Mouse (Mus musculus): ENCODE data around the gene Prss41. TPM values are rescaled to one million over a fixed set of nuclear protein-coding genes. Genes with fewer than 3 reads are reported as not detected.
A peak's percentile ranks its signal among the peaks of the same experiment; 100 is the strongest.

Gene Prss41
- polyA plus RNA-seq, 1 experiment from 2014 or later, result 2.9 TPM

GRCm38 (mm10) chr17:23836006-23836575 lies 7.9 kb downstream of the Prss41 start, which contains the start of gene Prss33:
Gene Prss33 (minus strand): TSS chr17:23836056.
- 70% methylated on average over 8 of the region's 8 CpGs for WGBS
- H3K4me3 ChIP-seq (ENCODE audit: low read depth, low read length), result no peak within 1 kb of the TSS
- ATAC-seq (replicated peaks; ENCODE audit: low FRiP score, low TSS enrichment, low read depth), result no peak

GRCm38 (mm10) chr17:23831201-23831600 lies 12.8 kb downstream of the Prss41 start:
- DNase-seq (ENCODE audit: low spot score), result no peak
- WGBS, result 97% methylated on average over 1 of the region's 1 CpGs
- no peak for ATAC-seq (replicated peaks; ENCODE audit: low FRiP score, low TSS enrichment, low read depth)

More at GRCm38 (mm10) chr17:23836006-23836575, 7.9 kb downstream of the Prss41 start, which contains the start of gene Prss33:
- H3K27ac ChIP-seq (ENCODE audit: low read depth), result no peak within 1 kb of the TSS
- no peak for DNase-seq (ENCODE audit: low spot score)
- H3K9ac ChIP-seq (ENCODE audit: low read length), result no peak within 1 kb of the TSS
- H3K9me3 ChIP-seq (ENCODE audit: control insufficient read depth, low read length), result no peaks in the 10 kb centered on the region
- no peaks in the 10 kb centered on the region for H3K36me3 ChIP-seq (ENCODE audit: control insufficient read depth, insufficient read depth, low read length)
- H3K4me2 ChIP-seq (ENCODE audit: low read length), result no peak within 1 kb of the TSS
- 0 out of 2 replicates have a peak, but pooled peaks cover 7% of the 10 kb centered on the region for H3K27me3 ChIP-seq (replicated peaks; ENCODE audit: control insufficient read depth, insufficient read depth, low read length)
- no peaks in the 10 kb centered on the region for H3K4me1 ChIP-seq (replicated peaks; ENCODE audit: control insufficient read depth, insufficient read depth, low read length)

GRCm38 (mm10) chr17:23829064-23829619 lies 14.8 kb downstream of the Prss41 start, which contains the start of gene Elob:
Gene Elob (minus strand): TSS chr17:23829136.
- Histone ChIP-seq H3K9me3 (ENCODE audit: control insufficient read depth, low read length) (0 out of 2 replicates have a peak, but pooled peaks cover 2% of the 10 kb centered on the region), H3K9ac (ENCODE audit: low read length) (peak within 1 kb of the TSS; percentile 86), H3K36me3 (ENCODE audit: control insufficient read depth, insufficient read depth, low read length) (peaks cover 32% of the 10 kb centered on the region), H3K4me1 (replicated peaks; ENCODE audit: control insufficient read depth, insufficient read depth, low read length) (peaks cover 17% of the 10 kb centered on the region), H3K27ac (ENCODE audit: low read depth) (peak within 1 kb of the TSS; percentile 87), H3K27me3 (replicated peaks; ENCODE audit: control insufficient read depth, insufficient read depth, low read length) (0 out of 2 replicates have a peak, but pooled peaks cover 11% of the 10 kb centered on the region), H3K4me3 (ENCODE audit: low read depth, low read length) (peak within 1 kb of the TSS; percentile 92), H3K4me2 (ENCODE audit: low read length) (peak within 1 kb of the TSS; percentile 88)
- WGBS, result under 1% methylated on average over 28 of the region's 42 CpGs
- ATAC-seq (replicated peaks; ENCODE audit: low FRiP score, low TSS enrichment, low read depth) (peak; percentile 95), DNase-seq (ENCODE audit: low spot score) (peak; percentile 92)

More at GRCm38 (mm10) chr17:23831201-23831600, 12.8 kb downstream of the Prss41 start:
- Histone ChIP-seq H3K4me3 (ENCODE audit: low read depth, low read length) (no peak overlapping the region), H3K9ac (ENCODE audit: low read length) (no peak overlapping the region), H3K4me1 (replicated peaks; ENCODE audit: control insufficient read depth, insufficient read depth, low read length) (peaks cover 17% of the 10 kb centered on the region), H3K4me2 (ENCODE audit: low read length) (no peak overlapping the region), H3K27ac (ENCODE audit: low read depth) (no peak overlapping the region), H3K9me3 (ENCODE audit: control insufficient read depth, low read length) (0 out of 2 replicates have a peak, but pooled peaks cover 2% of the 10 kb centered on the region), H3K27me3 (replicated peaks; ENCODE audit: control insufficient read depth, insufficient read depth, low read length) (0 out of 2 replicates have a peak, but pooled peaks cover 11% of the 10 kb centered on the region), H3K36me3 (ENCODE audit: control insufficient read depth, insufficient read depth, low read length) (peaks cover 12% of the 10 kb centered on the region)

- WGBS, result under 1% methylated on average over 46 of the region's 47 CpGs
- ATAC-seq (replicated peaks; ENCODE audit: low FRiP score, low TSS enrichment, low read depth), result peak; percentile 70
Measured at GRCm38 (mm10) chr17:23828271-23829001, 15.5 kb downstream of the Prss41 start.

GRCm38 (mm10) chr17:23825591-23825990 lies 18.4 kb downstream of the Prss41 start:
- 0 out of 2 replicates have a peak, but pooled peaks cover 2% of the 10 kb centered on the region for H3K9me3 ChIP-seq (ENCODE audit: control insufficient read depth, low read length)
- ATAC-seq (replicated peaks; ENCODE audit: low FRiP score, low TSS enrichment, low read depth) (no peak), DNase-seq (ENCODE audit: low spot score) (no peak)
- no peak overlapping the region for H3K4me3 ChIP-seq (ENCODE audit: low read depth, low read length)
- H3K36me3 ChIP-seq (ENCODE audit: control insufficient read depth, insufficient read depth, low read length), result peaks cover 68% of the 10 kb centered on the region
- WGBS, result 83% methylated on average over 4 of the region's 4 CpGs
- H3K27ac ChIP-seq (ENCODE audit: low read depth), result no peak overlapping the region
- peaks cover 17% of the 10 kb centered on the region for H3K4me1 ChIP-seq (replicated peaks; ENCODE audit: control insufficient read depth, insufficient read depth, low read length)
- no peak overlapping the region for H3K4me2 ChIP-seq (ENCODE audit: low read length)
- H3K27me3 ChIP-seq (replicated peaks; ENCODE audit: control insufficient read depth, insufficient read depth, low read length), result no peaks in the 10 kb centered on the region
- H3K9ac ChIP-seq (ENCODE audit: low read length), result no peak overlapping the region

More at GRCm38 (mm10) chr17:23828271-23829001, 15.5 kb downstream of the Prss41 start:
- Histone ChIP-seq H3K9me3 (ENCODE audit: control insufficient read depth, low read length) (0 out of 2 replicates have a peak, but pooled peaks cover 2% of the 10 kb centered on the region), H3K9ac (ENCODE audit: low read length) (peak overlapping the region; percentile 86), H3K27me3 (replicated peaks; ENCODE audit: control insufficient read depth, insufficient read depth, low read length) (0 out of 2 replicates have a peak, but pooled peaks cover 11% of the 10 kb centered on the region), H3K4me1 (replicated peaks; ENCODE audit: control insufficient read depth, insufficient read depth, low read length) (peaks cover 17% of the 10 kb centered on the region), H3K4me2 (ENCODE audit: low read length) (peak overlapping the region; percentile 88), H3K27ac (ENCODE audit: low read depth) (peak overlapping the region; percentile 87), H3K36me3 (ENCODE audit: control insufficient read depth, insufficient read depth, low read length) (peaks cover 39% of the 10 kb centered on the region), H3K4me3 (ENCODE audit: low read depth, low read length) (peak overlapping the region; percentile 92)
- DNase-seq (ENCODE audit: low spot score), result no peak

GRCm38 (mm10) chr17:23823614-23824013 lies 20.4 kb downstream of the Prss41 start:
- no peak overlapping the region for H3K9ac ChIP-seq (ENCODE audit: low read length)
- DNase-seq (ENCODE audit: low spot score), result no peak
- no peak overlapping the region for H3K4me3 ChIP-seq (ENCODE audit: low read depth, low read length)
- no peak overlapping the region for H3K27ac ChIP-seq (ENCODE audit: low read depth)
- peaks cover 88% of the 10 kb centered on the region for H3K36me3 ChIP-seq (ENCODE audit: control insufficient read depth, insufficient read depth, low read length)
- H3K4me2 ChIP-seq (ENCODE audit: low read length), result no peak overlapping the region
- H3K9me3 ChIP-seq (ENCODE audit: control insufficient read depth, low read length), result peaks cover 12% of the 10 kb centered on the region
- no peaks in the 10 kb centered on the region for H3K27me3 ChIP-seq (replicated peaks; ENCODE audit: control insufficient read depth, insufficient read depth, low read length)
- peak; percentile 32; the same call in 1 of the 2 replicates for ATAC-seq (replicated peaks; ENCODE audit: low FRiP score, low TSS enrichment, low read depth)
- H3K4me1 ChIP-seq (replicated peaks; ENCODE audit: control insufficient read depth, insufficient read depth, low read length), result peaks cover 13% of the 10 kb centered on the region
- WGBS, result 92% methylated on average over 12 of the region's 12 CpGs

GRCm38 (mm10) chr17:23823018-23823417 lies 21.0 kb downstream of the Prss41 start:
- Histone ChIP-seq H3K4me1 (replicated peaks; ENCODE audit: control insufficient read depth, insufficient read depth, low read length) (peaks cover 11% of the 10 kb centered on the region), H3K36me3 (ENCODE audit: control insufficient read depth, insufficient read depth, low read length) (peaks cover 93% of the 10 kb centered on the region), H3K9ac (ENCODE audit: low read length) (no peak overlapping the region), H3K4me3 (ENCODE audit: low read depth, low read length) (no peak overlapping the region), H3K27me3 (replicated peaks; ENCODE audit: control insufficient read depth, insufficient read depth, low read length) (no peaks in the 10 kb centered on the region), H3K9me3 (ENCODE audit: control insufficient read depth, low read length) (peaks cover 18% of the 10 kb centered on the region), H3K27ac (ENCODE audit: low read depth) (no peak overlapping the region), H3K4me2 (ENCODE audit: low read length) (no peak overlapping the region)
- no peak for ATAC-seq (replicated peaks; ENCODE audit: low FRiP score, low TSS enrichment, low read depth)
- WGBS, result 82% methylated on average over 16 of the region's 16 CpGs
- DNase-seq (ENCODE audit: low spot score), result no peak

GRCm38 (mm10) chr17:23822094-23822493 lies 21.9 kb downstream of the Prss41 start:
- Histone ChIP-seq H3K4me2 (ENCODE audit: low read length) (no peak overlapping the region), H3K27ac (ENCODE audit: low read depth) (no peak overlapping the region), H3K4me3 (ENCODE audit: low read depth, low read length) (no peak overlapping the region), H3K4me1 (replicated peaks; ENCODE audit: control insufficient read depth, insufficient read depth, low read length) (peaks cover 2% of the 10 kb centered on the region; the same call in 1 of the 2 replicates), H3K27me3 (replicated peaks; ENCODE audit: control insufficient read depth, insufficient read depth, low read length) (no peaks in the 10 kb centered on the region), H3K36me3 (ENCODE audit: control insufficient read depth, insufficient read depth, low read length) (peaks cover 100% of the 10 kb centered on the region), H3K9ac (ENCODE audit: low read length) (no peak overlapping the region), H3K9me3 (ENCODE audit: control insufficient read depth, low read length) (peaks cover 21% of the 10 kb centered on the region)
- no peak for ATAC-seq (replicated peaks; ENCODE audit: low FRiP score, low TSS enrichment, low read depth)
- 78% methylated on average over 6 of the region's 6 CpGs for WGBS
- no peak for DNase-seq (ENCODE audit: low spot score)

Data from intestine, embryonic 14.5 days (tissue).